Mouse (Mus musculus): ENCODE measurements at regions not wholly inside any gene's neighbourhood (a gene's known extent, or its start where the extent isn't known, plus 50 kb on each side); places are given as distances from the start of the nearest gene placed in this dataset.
"Not testable (repeated sequence)": the region's sequence is repeated elsewhere in the genome, so short reads cannot be mapped to it uniquely, and the experiment has no call there.

- in situ Hi-C loops (cut with MboI; ENCODE audit: unreplicated experiment in 2 of 2) = no loop called here
Observed at GRCm38 (mm10) chr2:149283274-149283673, 121.6 kb upstream of the Cst10 start.

- in situ Hi-C loops (cut with MboI; ENCODE audit: unreplicated experiment in 2 of 2) = no loop called here
Observed at GRCm38 (mm10) chr2:149284199-149284598, 120.7 kb upstream of the Cst10 start.

- in situ Hi-C loops (cut with MboI; ENCODE audit: unreplicated experiment in 2 of 2) = not testable (repeated sequence)
Observed at GRCm38 (mm10) chr2:149296936-149297335, 107.9 kb upstream of the Cst10 start.

- in situ Hi-C loops (cut with MboI; ENCODE audit: unreplicated experiment in 2 of 2) = no loop called here
Observed at GRCm38 (mm10) chr2:149305553-149305952, 99.3 kb upstream of the Cst10 start.

- in situ Hi-C loops (cut with MboI; ENCODE audit: unreplicated experiment in 2 of 2) = loop anchor here (5.0 to 25.0 kb wide), 6 partner anchors 747 to 1662 kb away; no protein-coding TSS in a partner anchor
Observed at GRCm38 (mm10) chr2:149350239-149350811, 54.5 kb upstream of the Cst10 start.

Data from v-Abl transformed pro-B cells (cell line).